Mouse (Mus musculus): Measurements from ENCODE around the gene Ciita.

Ciita gene

GRCm38 (mm10) chr16:10520908-10521614 is 41.2 kb downstream of the Ciita start:
- DNase-seq = peak; percentile 87

DNA sequence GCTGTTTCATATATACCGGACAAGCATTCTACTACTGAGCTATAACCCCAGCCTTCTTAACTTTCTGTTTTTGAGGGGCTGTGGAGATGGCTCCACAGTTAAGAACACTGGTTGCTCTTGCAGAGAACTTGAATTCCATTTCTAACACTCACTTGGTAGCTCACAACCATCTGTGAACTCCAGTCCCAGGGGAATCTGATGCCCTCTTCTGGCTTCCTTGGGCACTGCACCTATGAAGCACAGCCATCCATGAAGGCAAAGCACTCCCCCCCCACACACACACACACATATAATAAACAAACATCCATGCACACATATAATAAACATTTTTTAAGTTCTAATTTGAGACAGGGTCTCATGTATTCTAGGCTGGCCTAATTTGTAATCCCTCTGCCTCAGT is 43.0 kb downstream of the Ciita start:
- DNase-seq = peak; percentile 76

GRCm38 (mm10) chr16:10523650-10524049 is 43.8 kb downstream of the Ciita start:
- DNase-seq = no peak

DNA sequence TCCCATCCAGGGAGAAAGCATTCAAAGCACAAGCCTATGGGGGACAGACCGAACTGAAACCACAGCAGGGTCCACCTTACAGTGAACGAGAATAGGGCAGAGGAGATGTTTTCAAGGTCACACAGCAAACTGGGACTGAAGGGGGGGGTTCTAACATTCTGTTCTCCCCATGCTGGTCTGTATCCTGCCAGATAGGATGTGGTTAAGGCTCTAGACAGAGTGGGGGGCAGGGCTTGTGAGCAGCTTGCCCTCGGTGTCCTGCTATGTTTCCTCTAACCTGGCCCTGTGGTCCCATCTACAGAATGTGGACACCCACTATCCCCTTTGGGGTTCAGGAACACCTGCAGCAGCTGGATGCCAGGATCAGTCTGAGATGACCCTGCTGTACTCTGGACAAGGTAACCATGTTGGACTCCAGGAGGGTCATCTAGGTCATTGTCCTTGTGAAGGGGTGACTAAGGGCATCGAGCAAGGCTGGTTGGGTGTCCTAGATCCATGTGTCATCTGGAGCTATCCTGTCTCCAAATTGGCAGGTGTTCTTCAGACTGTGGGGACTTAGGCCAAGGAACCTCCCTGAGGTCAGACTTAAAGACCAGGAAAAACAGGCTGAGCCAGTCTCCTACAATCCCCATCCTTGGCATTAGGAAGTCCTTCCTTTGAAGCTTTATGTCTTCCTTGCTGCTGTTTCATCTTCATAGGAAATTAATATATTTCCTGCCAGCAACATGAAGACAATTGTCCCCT is 45.2 kb downstream of the Ciita start:
- DNase-seq = no peak

DNA sequence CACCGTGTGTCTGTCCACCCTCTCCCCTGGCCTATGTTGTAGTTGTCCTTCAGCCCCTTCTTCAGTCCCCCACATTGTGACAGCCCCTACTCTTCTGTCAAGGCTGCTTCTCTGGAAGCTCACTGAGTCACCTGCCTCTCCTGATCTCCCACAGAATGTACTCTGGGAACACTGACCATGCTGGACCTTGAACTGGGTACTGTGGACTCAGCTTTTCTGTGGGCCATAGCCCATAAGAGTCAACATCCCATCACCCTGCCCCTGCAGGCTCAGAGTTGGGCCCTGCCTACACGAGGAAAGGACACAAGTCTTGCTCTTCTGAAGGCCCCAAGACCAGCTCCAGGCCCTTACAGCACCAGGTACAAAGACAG is 45.7 kb downstream of the Ciita start:
- no peak for DNase-seq

GRCm38 (mm10) chr16:10527046-10527644 is 47.3 kb downstream of the Ciita start:
- no peak for DNase-seq

DNA sequence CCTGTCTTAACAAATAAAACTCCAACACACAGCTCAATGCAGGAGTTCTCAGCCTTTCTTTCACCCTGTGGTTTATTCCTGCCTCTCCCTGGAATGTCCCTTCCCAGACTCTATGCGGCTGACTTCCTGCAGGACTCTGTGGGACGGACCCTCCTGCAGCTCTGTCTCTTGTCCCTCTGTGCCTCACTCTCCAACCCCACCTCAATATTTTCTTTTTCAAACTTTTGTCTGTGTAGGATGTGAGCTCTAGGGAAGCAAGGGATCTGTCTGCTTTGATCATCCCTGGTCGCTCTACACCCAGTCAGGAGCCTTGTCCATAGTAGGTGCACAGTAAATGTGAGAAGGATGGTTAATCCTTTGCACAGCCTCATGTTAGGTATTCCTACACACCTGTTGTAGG is 48.5 kb downstream of the Ciita start:
- DNase-seq = no peak

GRCm38 (mm10) chr16:10530179-10530578 is 50.3 kb downstream of the Ciita start:
- DNase-seq = no peak

DNA sequence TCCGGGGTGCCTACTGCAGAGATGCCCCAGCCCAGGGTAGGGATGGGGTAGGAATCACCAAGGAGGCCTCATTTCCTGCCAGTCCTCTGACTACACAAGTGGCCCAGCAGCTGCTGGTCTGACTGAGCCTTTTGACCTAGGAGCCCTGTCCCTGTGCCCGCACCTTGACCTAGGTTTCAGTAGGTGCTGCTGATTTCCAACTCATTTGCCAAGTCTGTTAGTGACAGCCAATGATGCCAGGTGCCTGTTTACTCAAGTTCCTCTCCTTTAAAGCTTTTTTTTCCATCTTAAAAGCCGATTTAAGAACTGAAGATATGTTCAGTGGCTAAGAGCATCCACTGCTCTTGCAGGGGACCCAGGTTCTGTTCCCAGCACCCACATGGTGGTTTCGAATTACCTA is 53.9 kb downstream of the Ciita start:
- DNase-seq = no peak

- no peak for DNase-seq
Measured at GRCm38 (mm10) chr16:10534567-10534966, 54.7 kb downstream of the Ciita start.

- DNase-seq = no peak
Measured at GRCm38 (mm10) chr16:10536323-10536722, 56.5 kb downstream of the Ciita start.

- no peak for DNase-seq
Measured at GRCm38 (mm10) chr16:10536961-10537360, 57.1 kb downstream of the Ciita start.

DNA sequence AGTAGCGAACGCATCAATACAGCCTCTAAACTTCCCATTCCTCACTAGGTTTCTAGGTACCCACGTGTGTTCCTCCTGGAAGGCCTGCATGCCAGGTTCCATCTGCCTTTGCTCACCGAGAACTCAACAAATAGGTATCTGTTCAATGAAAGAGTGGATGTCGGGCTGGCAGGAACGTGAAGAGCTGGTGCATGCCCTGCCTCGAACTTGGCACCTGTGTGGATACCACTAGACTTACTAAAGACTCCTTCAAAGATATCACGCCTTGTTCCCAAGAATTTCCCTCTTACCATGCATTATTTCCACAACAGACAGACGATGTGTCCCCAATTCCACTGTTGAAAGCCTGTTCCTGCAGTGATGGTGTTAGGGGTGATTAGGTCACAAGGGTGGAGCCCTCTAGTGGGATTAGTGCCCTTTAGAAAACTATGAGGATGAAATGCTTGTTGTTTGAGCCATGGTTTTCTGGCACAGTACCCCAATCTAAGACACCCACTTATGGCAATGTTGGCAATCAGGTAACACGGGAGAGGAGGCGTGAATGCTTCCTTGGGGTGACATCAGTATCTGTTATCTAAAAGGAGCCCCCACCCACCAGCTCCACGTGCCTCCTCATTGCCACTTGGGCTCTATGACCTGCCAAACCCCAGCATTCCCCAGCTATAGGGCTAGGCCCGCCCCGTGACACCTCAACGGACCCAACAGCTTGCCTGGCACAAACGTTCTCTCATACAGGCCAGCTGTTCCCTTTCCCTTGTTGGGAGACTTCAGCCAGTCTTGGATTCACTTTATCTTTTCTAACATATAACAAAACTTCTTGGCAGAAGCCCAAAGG is 61.1 kb downstream of the Ciita start:
- no peak for DNase-seq

- DNase-seq = peak; percentile 37
Measured at GRCm38 (mm10) chr16:10541598-10541930, 61.7 kb downstream of the Ciita start.

- DNase-seq = no peak
Measured at GRCm38 (mm10) chr16:10542266-10542665, 62.4 kb downstream of the Ciita start.

GRCm38 (mm10) chr16:10542698-10543365 is 63.0 kb downstream of the Ciita start, which contains the start of gene Dexi:
TSS of gene Dexi (minus strand) at chr16:10543054.
- peak; percentile 98 for DNase-seq

- peak; percentile 97 for DNase-seq
Measured at GRCm38 (mm10) chr16:10544995-10545622, 65.2 kb downstream of the Ciita start, which contains the start of gene Clec16a. TSS of gene Clec16a (plus strand) at chr16:10545339.

- no peak for DNase-seq
Measured at GRCm38 (mm10) chr16:10546865-10547264, 67.0 kb downstream of the Ciita start.

DNA sequence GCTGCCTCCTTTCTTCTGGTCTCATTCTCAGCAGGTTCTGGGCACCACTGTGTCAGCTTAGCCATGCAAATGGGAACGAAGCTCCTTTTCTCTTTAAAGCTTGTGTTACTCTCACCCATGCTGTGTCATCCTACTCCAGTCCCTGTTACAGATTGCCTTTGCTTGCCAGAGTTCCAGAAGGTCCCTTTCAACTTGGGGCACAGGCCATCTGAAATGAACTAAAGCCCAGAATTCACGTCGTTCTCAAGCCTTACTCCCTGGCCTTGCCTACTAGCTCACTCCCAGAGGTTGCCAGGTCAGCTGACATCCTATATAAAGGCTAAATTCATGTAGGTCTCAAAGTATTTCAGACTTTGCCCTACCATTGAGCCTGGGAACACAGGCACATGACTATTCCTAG is 69.1 kb downstream of the Ciita start:
- no peak for DNase-seq

GRCm38 (mm10) chr16:10549600-10549999 is 69.7 kb downstream of the Ciita start:
- no peak for DNase-seq

- DNase-seq = no peak
Measured at GRCm38 (mm10) chr16:10551592-10551991, 71.7 kb downstream of the Ciita start.

- no peak for DNase-seq
Measured at GRCm38 (mm10) chr16:10553858-10554257, 74.0 kb downstream of the Ciita start.

All from kidney, postnatal 14 days (tissue).